Mouse (Mus musculus): Measurements from ENCODE around the gene Mdc1. TPM values are rescaled to one million over a fixed set of nuclear protein-coding genes. Genes with fewer than 3 reads are reported as not detected.
A peak's percentile ranks its signal among the peaks of the same experiment; 100 is the strongest.

Gene Mdc1
- total RNA-seq, 2 experiments from 2014 or later: 21.9 to 27.1 TPM

DNA sequence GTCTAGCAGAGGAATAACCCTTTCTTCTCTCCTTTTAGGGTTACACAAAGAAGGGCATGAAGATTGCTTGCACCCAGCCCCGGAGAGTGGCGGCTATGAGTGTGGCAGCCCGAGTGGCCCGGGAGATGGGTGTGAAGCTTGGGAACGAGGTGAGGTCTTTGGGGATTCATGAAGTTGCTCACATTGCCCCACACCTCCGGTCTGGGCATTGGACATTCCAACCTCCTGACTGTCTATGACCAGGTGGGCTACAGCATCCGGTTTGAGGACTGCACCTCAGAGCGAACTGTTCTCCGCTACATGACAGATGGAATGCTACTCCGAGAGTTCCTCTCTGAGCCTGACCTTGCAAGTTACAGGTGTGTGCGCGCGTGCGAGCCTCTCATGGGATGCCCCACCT, 42.5 kb downstream of the Mdc1 start:
- no peak for DNase-seq

DNA sequence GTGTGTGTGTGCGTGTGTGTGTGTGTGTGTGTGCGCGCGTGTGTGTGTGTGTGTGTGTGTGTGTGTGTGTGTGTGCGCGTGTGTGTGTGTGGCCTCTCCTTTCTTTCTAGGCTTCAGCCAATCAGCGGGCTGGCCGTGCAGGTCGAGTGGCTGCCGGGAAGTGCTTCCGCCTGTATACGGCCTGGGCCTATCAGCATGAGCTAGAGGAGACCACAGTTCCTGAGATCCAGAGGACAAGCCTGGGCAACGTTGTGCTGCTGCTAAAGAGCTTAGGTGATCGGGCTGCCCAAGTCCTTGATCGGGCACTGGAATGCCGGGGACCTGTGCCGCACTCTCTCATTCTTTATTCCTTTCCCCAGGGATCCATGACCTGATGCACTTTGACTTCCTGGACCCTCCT, 46.4 kb downstream of the Mdc1 start:
- DNase-seq: no peak

DNA sequence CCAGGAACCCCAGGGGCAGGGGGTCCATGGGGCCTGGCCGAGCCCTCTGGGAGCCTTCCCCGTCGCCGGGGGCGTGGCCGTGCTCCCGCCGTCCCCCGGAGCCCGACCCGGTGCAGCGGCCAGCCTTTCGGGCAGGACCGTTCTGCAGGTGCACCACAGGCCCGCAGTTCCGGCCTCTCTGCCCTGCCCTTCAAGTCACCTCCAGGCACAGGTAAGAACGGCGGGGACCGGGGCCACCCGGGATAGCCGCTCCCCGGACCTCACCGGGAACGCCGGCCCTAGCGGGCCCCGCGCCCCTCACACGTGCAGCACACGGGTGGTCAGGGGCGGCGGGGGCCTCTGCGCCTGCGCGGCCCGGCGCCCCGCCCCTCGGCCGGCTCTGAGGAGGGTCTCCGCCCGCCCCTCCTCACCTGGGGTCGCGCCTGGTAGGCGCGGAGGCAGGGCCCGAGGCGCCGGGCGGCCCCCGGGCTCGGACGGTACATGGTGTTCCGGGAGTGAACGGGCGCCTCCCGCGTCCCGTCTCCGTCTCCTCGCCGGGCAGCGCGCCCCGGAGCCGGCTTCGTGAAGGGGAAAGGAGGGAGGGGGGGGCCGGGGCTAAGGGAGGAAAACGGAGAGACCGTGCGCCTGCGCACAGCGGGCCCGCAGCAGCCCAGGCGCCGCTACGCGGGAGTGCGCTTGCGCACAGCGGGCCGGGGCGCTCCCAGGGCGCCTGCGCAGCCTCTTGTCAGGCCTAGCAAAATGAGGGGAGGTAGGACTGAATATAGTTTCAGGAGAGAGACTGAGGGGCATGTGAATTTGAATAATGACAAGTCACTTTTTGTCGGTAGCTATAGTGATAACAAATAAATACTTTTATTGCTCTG, 55.7 kb downstream of the Mdc1 start, which contains the start of gene 2310061I04Rik:
TSS of gene 2310061I04Rik (minus strand) at position 651 of the 863 bp plus-strand sequence.
- peak; percentile 94 for DNase-seq

DNA sequence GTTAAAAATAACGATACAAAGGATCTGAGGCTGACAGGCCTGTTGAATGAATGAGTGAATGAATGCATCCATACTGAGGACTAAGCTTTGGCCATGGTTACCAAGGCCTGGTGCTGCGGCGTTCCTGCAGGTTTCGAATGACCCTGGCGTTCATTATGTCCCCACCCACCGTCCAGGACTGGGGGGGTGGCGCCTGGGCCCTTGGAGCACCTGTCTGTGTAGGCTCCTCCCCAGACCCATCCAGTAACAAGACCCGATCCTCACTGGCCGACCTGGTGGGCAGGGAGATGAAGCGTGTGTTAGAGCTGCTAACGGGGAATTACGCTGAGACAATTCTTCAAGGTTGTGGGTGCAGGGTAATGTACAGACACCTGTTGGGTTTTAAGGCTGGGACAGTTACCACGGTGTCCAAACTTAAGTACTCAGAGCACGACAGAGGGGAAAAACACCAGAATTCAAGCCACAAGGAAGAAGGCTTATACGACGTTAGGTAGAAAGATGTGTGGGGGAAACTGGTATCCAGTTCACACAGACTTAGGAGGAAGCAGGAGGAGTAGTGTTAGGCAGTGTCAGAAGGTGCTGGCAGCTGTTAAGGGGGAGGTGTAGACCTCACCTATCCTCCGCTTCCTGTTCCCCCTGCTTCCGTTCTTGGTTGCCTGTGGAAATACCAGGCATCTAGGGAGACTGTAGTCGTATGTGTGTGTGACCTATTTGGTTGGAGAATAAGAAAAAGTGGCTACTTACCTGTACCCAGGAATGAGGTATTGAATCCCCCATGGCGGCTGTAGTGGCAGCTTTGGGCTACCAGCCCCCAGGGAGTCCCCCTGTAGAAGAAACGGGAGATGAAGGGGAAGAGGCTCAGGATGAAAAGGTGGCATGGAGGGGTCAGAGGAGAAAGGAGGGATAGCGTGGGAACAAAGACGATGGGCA, 56.6 kb downstream of the Mdc1 start:
- peak; percentile 25 for DNase-seq

DNA sequence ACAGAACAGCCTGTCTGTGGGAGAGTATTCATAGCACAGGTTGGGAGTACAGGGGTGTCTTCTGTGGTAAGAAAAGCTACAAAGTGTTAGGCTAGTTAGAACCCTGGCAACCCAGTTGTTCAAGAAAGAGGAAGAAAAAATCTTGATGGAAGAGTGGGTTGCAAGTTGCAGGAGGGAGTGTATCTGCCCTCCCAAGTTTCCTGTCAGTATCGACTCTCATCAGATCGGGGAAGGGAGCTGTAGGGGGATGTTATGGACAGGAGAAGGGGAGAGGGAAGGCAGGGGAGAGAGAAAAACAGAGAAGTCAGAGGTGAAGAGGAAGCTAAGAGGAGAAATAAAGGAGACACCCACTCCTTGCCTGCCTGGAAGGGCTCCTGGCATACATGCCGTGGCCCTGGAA, 59.3 kb downstream of the Mdc1 start:
- DNase-seq: no peak

DNA sequence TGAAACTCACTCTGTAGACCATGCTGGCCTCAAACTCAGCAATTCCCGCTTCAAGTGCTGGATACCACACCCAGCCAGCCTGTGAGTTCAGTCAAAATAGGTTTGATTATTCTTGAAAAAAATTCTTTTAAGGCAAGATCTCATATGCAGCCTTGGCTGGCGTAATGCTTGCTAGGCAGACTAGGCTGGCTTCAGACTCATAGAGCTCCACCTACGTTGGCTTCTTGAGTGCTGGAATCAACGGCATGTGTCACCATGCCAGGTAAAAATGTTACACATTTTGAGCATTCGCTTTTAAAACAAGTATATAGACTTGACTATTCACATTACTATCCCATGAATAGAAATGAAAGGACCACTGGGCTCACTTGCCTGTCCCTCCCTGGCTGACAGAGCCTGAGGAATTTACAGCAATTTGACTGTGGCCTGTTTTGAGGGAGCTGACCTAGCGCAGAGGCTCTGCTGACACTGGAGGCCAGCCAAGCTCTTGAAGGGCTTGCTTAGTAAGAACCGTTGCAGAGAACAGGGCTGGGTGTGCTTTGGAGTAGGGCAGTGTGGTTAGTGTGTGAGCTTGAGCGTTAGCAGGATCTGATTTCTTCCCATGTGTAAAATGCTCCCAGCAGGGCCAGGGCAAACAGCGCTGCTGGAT, 62.2 kb downstream of the Mdc1 start:
- peak; percentile 61 for DNase-seq

DNA sequence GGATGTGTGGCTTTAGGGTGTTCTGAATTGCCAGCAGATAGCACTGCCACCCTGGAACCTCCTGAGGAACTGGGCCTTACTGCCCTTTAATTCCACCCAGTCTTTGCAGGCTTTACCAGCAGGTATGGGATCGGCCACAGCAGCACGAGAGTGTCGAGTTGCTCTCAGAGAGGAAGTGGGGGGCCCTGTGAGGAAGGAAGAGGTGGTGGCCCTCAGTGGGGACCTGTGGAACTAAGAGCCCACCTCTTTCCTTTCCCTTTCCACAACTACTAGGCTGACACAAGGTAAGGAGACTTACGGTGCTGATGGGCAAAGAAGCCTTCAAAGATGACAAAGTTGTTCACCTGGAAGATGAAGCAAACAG, 62.7 kb downstream of the Mdc1 start:
- DNase-seq: no peak

DNA sequence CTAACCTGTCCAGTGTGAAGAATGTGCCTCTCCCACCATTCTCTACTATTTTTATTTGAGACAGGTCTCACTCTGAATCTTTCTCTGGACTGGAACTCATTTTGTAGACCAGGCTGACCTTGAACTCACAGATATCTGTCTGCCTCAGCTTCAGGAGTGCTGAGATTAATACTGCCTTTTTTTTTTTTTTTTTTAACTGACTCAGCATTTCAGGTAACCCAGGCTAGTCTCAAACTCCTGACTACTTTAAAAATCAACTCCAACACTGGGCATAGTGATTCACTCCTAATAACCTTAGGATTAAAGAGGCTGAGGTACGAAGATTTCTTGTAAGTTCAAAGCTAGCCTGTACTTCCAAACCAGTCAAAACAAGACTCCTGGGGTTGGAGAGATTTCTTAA, 64.3 kb downstream of the Mdc1 start:
- DNase-seq: no peak

DNA sequence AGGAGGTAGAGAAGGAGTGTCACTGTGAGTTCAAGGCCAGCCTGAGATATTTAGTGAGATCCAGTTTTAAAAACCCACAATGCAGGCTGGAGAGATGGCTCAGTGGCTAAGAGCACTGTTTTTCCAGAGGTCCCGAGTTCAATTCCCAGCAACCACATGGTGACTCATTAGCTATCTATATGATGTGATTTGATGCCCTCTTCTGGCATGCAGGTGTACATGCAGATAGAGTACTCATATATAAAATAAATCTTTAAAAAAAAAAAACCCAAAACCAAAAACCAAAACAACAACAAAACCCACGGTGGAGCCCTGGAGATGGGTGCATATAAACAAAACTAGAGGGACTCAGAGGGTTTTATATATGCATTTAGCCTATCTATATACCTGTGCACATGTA, 66.3 kb downstream of the Mdc1 start:
- DNase-seq: no peak

Small RNA genes within 50 kb of the gene (microRNA-seq; reads per million reads assigned to microRNA genes)
- gene Gm28033: 1.4 reads per million

Other genes with a start within 250 kb of the Mdc1 start
- gene Sfta2, start 240.0 kb upstream of the Mdc1 start, total RNA-seq (2021): not detected
- gene Gm9573, start 214.9 kb upstream of the Mdc1 start, total RNA-seq (2021): not detected
- gene Mucl3, start 197.8 kb upstream of the Mdc1 start, total RNA-seq (2021): not detected
- 10 to 100 TPM; 49.2 to 66.4 TPM for gene Vars2, start 173.9 kb upstream of the Mdc1 start, total RNA-seq (2021)
- 10 to 100 TPM; 27.6 to 32.2 TPM for gene Gtf2h4, start 167.8 kb upstream of the Mdc1 start, total RNA-seq (2021)
- 10 to 100 TPM; 33.7 to 39.6 TPM for gene Ddr1, start 136.9 kb upstream of the Mdc1 start, total RNA-seq (2021)
- 10 to 100 TPM in 1 of 2 experiments, 1 to 10 TPM in 1; 7.6 to 19.0 TPM for gene Ier3, start 19.8 kb upstream of the Mdc1 start, total RNA-seq (2021)
- gene Flot1, start 18.3 kb upstream of the Mdc1 start, total RNA-seq (2021): 10 to 100 TPM; 54.6 to 70.8 TPM
- gene Tubb5, start 3.2 kb upstream of the Mdc1 start, total RNA-seq (2021): 100 to 1,000 TPM; 351 to 404 TPM
- gene Nrm, start 19.8 kb downstream of the Mdc1 start, total RNA-seq (2021): 10 to 100 TPM; 12.7 to 18.3 TPM
- gene Ppp1r18, start 24.1 kb downstream of the Mdc1 start, total RNA-seq (2021): 10 to 100 TPM; 35.4 to 35.6 TPM
- gene Dhx16, start 38.3 kb downstream of the Mdc1 start, total RNA-seq (2021): 10 to 100 TPM; 36.8 to 38.0 TPM
- gene 2310061I04Rik, start 55.9 kb downstream of the Mdc1 start, total RNA-seq (2021): 10 to 100 TPM; 58.0 to 70.5 TPM
- gene Atat1, start 68.6 kb downstream of the Mdc1 start, total RNA-seq (2021): 10 to 100 TPM; 15.9 to 28.7 TPM
- 100 to 1,000 TPM; 101 to 104 TPM for gene Mrps18b, start 74.9 kb downstream of the Mdc1 start, total RNA-seq (2021)
- 10 to 100 TPM; 78.7 to 83.1 TPM for gene Ppp1r10, start 74.9 kb downstream of the Mdc1 start, total RNA-seq (2021)
- 10 to 100 TPM; 72.7 to 78.3 TPM for gene Abcf1, start 128.2 kb downstream of the Mdc1 start, total RNA-seq (2021)
- 10 to 100 TPM; 41.5 to 42.9 TPM for gene Gnl1, start 138.3 kb downstream of the Mdc1 start, total RNA-seq (2021)
- gene Prr3, start 138.7 kb downstream of the Mdc1 start, total RNA-seq (2021): 10 to 100 TPM; 16.7 to 28.8 TPM
- 1 to 10 TPM; 2.9 to 3.9 TPM for gene H2-T24, start 179.0 kb downstream of the Mdc1 start, total RNA-seq (2021)
- gene H2-T23, start 191.3 kb downstream of the Mdc1 start, total RNA-seq (2021): 10 to 100 TPM; 55.7 to 82.7 TPM
- 10 to 100 TPM; 23.5 to 25.4 TPM for gene H2-T22, start 201.2 kb downstream of the Mdc1 start, total RNA-seq (2021)
- not detected for gene Gm6034, start 201.4 kb downstream of the Mdc1 start, total RNA-seq (2021)
- 1 to 10 TPM; 2.4 to 2.5 TPM for gene Gm11127, start 216.9 kb downstream of the Mdc1 start, total RNA-seq (2021)